ENCODE assay signal across 10 mouse cellular contexts in the genomic region with DNA sequence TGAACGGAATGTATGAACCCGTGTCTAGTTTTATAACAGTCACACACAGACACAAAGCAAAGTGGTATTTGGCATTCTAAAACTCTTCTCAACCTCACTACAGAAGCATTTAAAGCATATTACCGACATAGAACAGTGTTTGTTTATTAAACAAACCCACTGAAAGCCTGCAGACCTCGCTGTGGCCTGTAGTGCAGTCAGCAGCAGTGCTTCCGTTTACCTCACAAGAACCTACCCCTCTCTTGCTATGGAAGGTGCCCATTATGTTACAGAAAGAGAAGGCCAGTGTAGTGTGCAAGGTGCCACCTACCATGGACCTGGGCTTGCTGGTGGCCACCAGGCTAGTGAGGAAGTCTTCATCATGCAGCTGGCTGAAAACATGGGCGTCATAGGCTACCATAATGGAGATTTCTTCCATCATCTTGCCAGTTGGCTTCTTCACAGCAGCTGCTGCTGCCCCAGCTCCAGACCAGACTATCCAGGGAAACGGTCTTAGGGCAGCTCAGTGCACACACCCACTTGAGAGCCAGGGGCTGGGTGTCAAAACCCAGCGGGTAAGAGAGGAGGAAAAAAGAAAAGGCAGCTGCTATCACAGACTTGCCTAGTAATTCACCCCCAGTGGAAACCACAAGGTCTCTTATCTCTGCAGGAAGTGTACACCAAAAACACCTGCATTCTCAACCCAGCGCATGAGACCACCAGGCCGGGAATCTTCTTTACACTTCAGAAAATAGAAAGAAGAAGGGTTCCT.
DNase-seq lines count a peak whose midpoint lies in the region; ATAC-seq and TF ChIP-seq lines count a peak whose summit lies in the region.
"Had no signal": no experiment of that assay in that cellular context is flagged by ENCODE, and none has a peak within 500 bp of the region (broad histone marks: within the 10 kb centered on the region; RNA-seq: fewer than 3 reads in every experiment).

No protein-coding gene starts in this region.

- DNase-seq in CH12.LX (ENCODE audit: extremely low read depth) = peak; percentile 38
- no peak for DNase-seq in cerebellum, postnatal 25 days
- no peak for DNase-seq in forebrain, embryonic 11.5 days (ENCODE audit: low spot score)
- no peak for DNase-seq in adrenal gland, postnatal 10 days
- DNase-seq in cerebellum, postnatal 4 days (ENCODE audit: low spot score in 2 of 2) = no peak
- DNase-seq: heart, postnatal 14 days had no signal

- dilution Hi-C loops in CH12.LX (cut with MboI; ENCODE audit: extremely low pct_ligation_motif_present, extremely low pct_unique_long_range_greater_than_20kb, low sequenced_read_pairs) = no loop called here

- peak; percentile 63 for TF ChIP-seq EP300 in CH12.LX (IDR thresholded peaks at IDR 0.05; ENCODE audit: low read length)

- in situ Hi-C loops in CH12.LX (cut with MboI; ENCODE audit: low pct_ligation_motif_present, low pct_unique_long_range_greater_than_20kb, low sequenced_read_pairs) = no loop called here

- peak; percentile 54 for ATAC-seq in common myeloid progenitor, adult 5-6 weeks (replicated peaks; ENCODE audit: low read depth, poor library complexity, severe bottlenecking)
- ATAC-seq in liver, embryonic 16.5 days (ENCODE audit: low read depth) = peak; percentile 70
- peak; percentile 51 for ATAC-seq in stomach, embryonic 15.5 days (ENCODE audit: insufficient read depth, low FRiP score, low read depth)
- ATAC-seq in forebrain, embryonic 11.5 days (replicated peaks; ENCODE audit: low FRiP score) = no peak
- ATAC-seq: forebrain, embryonic 16.5 days had no signal

- H3K9ac ChIP-seq in CH12.LX (ENCODE audit: insufficient read depth, low read depth) = peak overlapping the region; percentile 13; the same call in 1 of the 2 replicates
- peak overlapping the region; percentile 44 for H3K9ac ChIP-seq in liver, embryonic 16.5 days (ENCODE audit: low read depth, low read length)
- no peak overlapping the region for H3K9ac ChIP-seq in stomach, embryonic 15.5 days
- no peak overlapping the region for H3K9ac ChIP-seq in forebrain, embryonic 11.5 days (ENCODE audit: low read length)

- H3K4me1 ChIP-seq in CH12.LX (ENCODE audit: control insufficient read depth in 1 of 2, insufficient read depth in 2 of 2) = peaks cover 23 to 52% of the 10 kb centered on the region in 2 experiments
- H3K4me1 ChIP-seq in liver, embryonic 16.5 days (ENCODE audit: control insufficient read depth, low read depth, low read length) = peaks cover 26% of the 10 kb centered on the region
- peaks cover 15% of the 10 kb centered on the region; the same call in 1 of the 2 replicates for H3K4me1 ChIP-seq in stomach, embryonic 15.5 days
- peaks cover 3% of the 10 kb centered on the region; the same call in 1 of the 2 replicates for H3K4me1 ChIP-seq in forebrain, embryonic 11.5 days (replicated peaks; ENCODE audit: control insufficient read depth, insufficient read depth, low read length)

- no peak for TF ChIP-seq POLR2A in CH12.LX (IDR thresholded peaks at IDR 0.05; ENCODE audit: low read depth, low read length)

- peaks cover 0 to 15% of the 10 kb centered on the region in 2 experiments for H3K36me3 ChIP-seq in CH12.LX (replicated peaks in 1 of 2; ENCODE audit: control insufficient read depth in 1 of 2, insufficient read depth in 1 of 2, low read length in 1 of 2)
- H3K36me3 ChIP-seq in liver, embryonic 16.5 days (ENCODE audit: control insufficient read depth, insufficient read depth) = no peaks in the 10 kb centered on the region
- H3K36me3 ChIP-seq in stomach, embryonic 15.5 days = no peaks in the 10 kb centered on the region
- H3K36me3 ChIP-seq in forebrain, embryonic 11.5 days (ENCODE audit: control insufficient read depth, insufficient read depth, low read length) = no peaks in the 10 kb centered on the region

- no peak for TF ChIP-seq CTCF in CH12.LX (conservative IDR thresholded peaks at IDR 0.05 in 1 of 2, IDR thresholded peaks at IDR 0.05 in 1 of 2; ENCODE audit: low read depth in 2 of 2, low read length in 2 of 2)

- no peak for TF ChIP-seq RAD21 in CH12.LX (IDR thresholded peaks at IDR 0.05; ENCODE audit: low read depth, low read length)

- 21% methylated on average over 10 of the region's 10 CpGs for WGBS in liver, embryonic 16.5 days (ENCODE audit: insufficient replicate concordance)
- 31% methylated on average over 10 of the region's 10 CpGs for WGBS in stomach, embryonic 15.5 days
- 82% methylated on average over 10 of the region's 10 CpGs for WGBS in forebrain, embryonic 11.5 days

- no peaks in the 10 kb centered on the region for H3K27me3 ChIP-seq in CH12.LX (replicated peaks)
- H3K27me3 ChIP-seq in liver, embryonic 16.5 days (ENCODE audit: control insufficient read depth, insufficient read depth, low read depth, low read length) = no peaks in the 10 kb centered on the region
- H3K27me3 ChIP-seq in stomach, embryonic 15.5 days (replicated peaks) = no peaks in the 10 kb centered on the region
- H3K27me3 ChIP-seq in forebrain, embryonic 11.5 days (ENCODE audit: control insufficient read depth, insufficient read depth, low read length) = no peaks in the 10 kb centered on the region

- peak overlapping the region; percentile 97 for H3K4me2 ChIP-seq in CH12.LX (ENCODE audit: insufficient read depth, low read depth, poor library complexity, severe bottlenecking)
- H3K4me2 ChIP-seq in liver, embryonic 16.5 days (ENCODE audit: low read depth, low read length) = peak overlapping the region; percentile 59
- H3K4me2 ChIP-seq in stomach, embryonic 15.5 days = peak overlapping the region; percentile 44
- no peak overlapping the region for H3K4me2 ChIP-seq in forebrain, embryonic 11.5 days (ENCODE audit: low read depth, low read length, severe bottlenecking)

- H3K9me3 ChIP-seq in CH12.LX (replicated peaks; ENCODE audit: low read length) = no peaks in the 10 kb centered on the region
- H3K9me3 ChIP-seq in liver, embryonic 16.5 days (replicated peaks; ENCODE audit: control insufficient read depth, low read length) = no peaks in the 10 kb centered on the region
- H3K9me3 ChIP-seq in stomach, embryonic 15.5 days = no peaks in the 10 kb centered on the region
- no peaks in the 10 kb centered on the region for H3K9me3 ChIP-seq in forebrain, embryonic 11.5 days (ENCODE audit: control insufficient read depth, low read length)

- H3K4me3 ChIP-seq in CH12.LX (replicated peaks in 1 of 3; ENCODE audit: low read depth in 2 of 3, low read length in 2 of 3, poor library complexity in 1 of 3) = peak overlapping the region in 1 of 3 experiments; percentile 36
- H3K4me3 ChIP-seq in liver, embryonic 16.5 days (ENCODE audit: low read depth, low read length) = peak overlapping the region; percentile 43
- H3K4me3 ChIP-seq in stomach, embryonic 15.5 days (replicated peaks) = no peak overlapping the region
- no peak overlapping the region for H3K4me3 ChIP-seq in forebrain, embryonic 11.5 days (ENCODE audit: low read depth, low read length)

- H3K27ac ChIP-seq in CH12.LX (ENCODE audit: insufficient read depth, low read depth) = peak overlapping the region; percentile 20
- H3K27ac ChIP-seq in liver, embryonic 16.5 days (ENCODE audit: low read length) = peak overlapping the region; percentile 82
- H3K27ac ChIP-seq in stomach, embryonic 15.5 days = peak overlapping the region; percentile 61
- H3K27ac ChIP-seq in forebrain, embryonic 11.5 days (ENCODE audit: low read depth, low read length) = no peak overlapping the region

- peaks cover 3% of the 10 kb centered on the region; the same call in 1 of the 2 replicates for H3K79me2 ChIP-seq in CH12.LX (replicated peaks; ENCODE audit: control insufficient read depth, extremely low read depth, insufficient read depth, poor library complexity, severe bottlenecking)

TF ChIP-seq in CH12.LX, 34 proteins besides CTCF, POLR2A, EP300 and RAD21:
- TF ChIP-seq KAT2A (IDR thresholded peaks at IDR 0.05; ENCODE audit: insufficient replicate concordance, low read length) (no peak), ETS1 (conservative IDR thresholded peaks at IDR 0.05; ENCODE audit: low read depth, low read length) (peak; percentile 45; the same call in 1 of the 2 replicates), SMC3 (IDR thresholded peaks at IDR 0.05; ENCODE audit: low read depth, low read length) (no peak), ZMIZ1 (IDR thresholded peaks at IDR 0.05; ENCODE audit: low read depth, low read length) (no peak), NRF1 (IDR thresholded peaks at IDR 0.05; ENCODE audit: low read depth, low read length) (no peak), SIN3A (IDR thresholded peaks at IDR 0.05; ENCODE audit: low read length) (no peak), MAFK (IDR thresholded peaks at IDR 0.05; ENCODE audit: insufficient replicate concordance, low read length) (no peak), BHLHE40 (IDR thresholded peaks at IDR 0.05; ENCODE audit: low read depth, low read length) (peak; percentile 36; the same call in 1 of the 2 replicates), GABPA (IDR thresholded peaks at IDR 0.05; ENCODE audit: insufficient replicate concordance, low read depth, low read length) (no peak), CHD2 (IDR thresholded peaks at IDR 0.05; ENCODE audit: low read length) (no peak), E2F4 (IDR thresholded peaks at IDR 0.05; ENCODE audit: insufficient replicate concordance, low read depth, low read length) (no peak), TBP (conservative IDR thresholded peaks at IDR 0.05; ENCODE audit: low read depth, low read length) (0 out of 2 replicates have a peak, but pooled peaks have one; percentile 10), HCFC1 (IDR thresholded peaks at IDR 0.05; ENCODE audit: low read depth, low read length) (no peak), ELF1 (IDR thresholded peaks at IDR 0.05; ENCODE audit: low read depth, low read length) (no peak), MEF2A (IDR thresholded peaks at IDR 0.05; ENCODE audit: borderline replicate concordance, low read depth, low read length) (peak; percentile 40; the same call in 1 of the 2 replicates), TCF12 (IDR thresholded peaks at IDR 0.05; ENCODE audit: low read depth, low read length) (0 out of 2 replicates have a peak, but pooled peaks have one; percentile 39), CHD1 (IDR thresholded peaks at IDR 0.05; ENCODE audit: low read depth, low read length) (no peak), USF2 (conservative IDR thresholded peaks at IDR 0.05; ENCODE audit: low read depth, low read length) (no peak)

Comparison
In these comparisons a context has a peak if more than half of its experiments do, and no peak if none do; other contexts are left out.
1. H3K9ac ChIP-seq: peak in CH12.LX (single experiment) and liver, embryonic 16.5 days (single experiment); none in stomach, embryonic 15.5 days (single experiment) and forebrain, embryonic 11.5 days (single experiment).